Mouse (Mus musculus) CH12.LX (cell line): ENCODE measurements around the gene Matn4. TPM values are rescaled to one million over a fixed set of nuclear protein-coding genes. Genes with fewer than 3 reads are reported as not detected.

ENCODE experiments used
- DNase-seq: peaks from one replicate; pipeline ENCODE4 v3.0.0-alpha.2; 2013; ENCODE audit errors: extremely low read depth
- H3K27ac ChIP-seq: 2 replicates; pipeline ENCODE4 v1.5.1; 2012; ENCODE audit warnings: low read depth, mild to moderate bottlenecking, control low read depth, moderate library complexity; ENCODE audit not compliant: insufficient read depth
- H3K27me3 ChIP-seq: replicated peaks from 2 replicates; pipeline ENCODE3; 2012; ENCODE audit warnings: inconsistent platforms
- H3K36me3 ChIP-seq, 2 experiments: replicated peaks in 1 of 2; 2 replicates each; pipeline versions ENCODE3 to v1.6.1; 2012; ENCODE audit warnings: inconsistent platforms in 1 of 2, low read length in 1 of 2, mild to moderate bottlenecking in 1 of 2, mixed read lengths in 1 of 2, moderate library complexity in 1 of 2; ENCODE audit not compliant: control insufficient read depth in 1 of 2, insufficient read depth in 1 of 2
- H3K4me1 ChIP-seq, 2 experiments: 2 replicates each; pipeline ENCODE4 v1.6.1; 2012; ENCODE audit warnings: inconsistent platforms in 1 of 2, moderate library complexity in 1 of 2; ENCODE audit not compliant: insufficient read depth in 2 of 2, control insufficient read depth in 1 of 2
- H3K4me2 ChIP-seq: 2 replicates; pipeline ENCODE4 v1.6.1; 2012; ENCODE audit warnings: low read depth, mild to moderate bottlenecking, control low read depth; ENCODE audit not compliant: poor library complexity, insufficient read depth, severe bottlenecking
- H3K4me3 ChIP-seq, 3 experiments: fragments of 150-350 bp in 1 of 3; sonication (generic) in 1 of 3; replicated peaks in 1 of 3; 2 replicates each; pipeline versions ENCODE3 to v1.5.1; 2011 to 2012; ENCODE audit warnings: low read depth in 2 of 3, low read length in 2 of 3, mild to moderate bottlenecking in 2 of 3, moderate library complexity in 2 of 3, control low read depth in 1 of 3, improper control_type of control experiment in 1 of 3, inconsistent platforms in 1 of 3, mixed read lengths in 1 of 3; ENCODE audit not compliant: poor library complexity in 1 of 3
- H3K79me2 ChIP-seq: replicated peaks from 2 replicates; pipeline ENCODE4 v1.6.1; 2012; ENCODE audit warnings: mild to moderate bottlenecking, moderate library complexity; ENCODE audit not compliant: control insufficient read depth, poor library complexity, insufficient read depth, severe bottlenecking; ENCODE audit errors: extremely low read depth
- H3K9ac ChIP-seq: 2 replicates; pipeline ENCODE4 v1.6.1; 2012; ENCODE audit warnings: low read depth, mild to moderate bottlenecking, control low read depth, moderate library complexity; ENCODE audit not compliant: insufficient read depth
- H3K9me3 ChIP-seq: replicated peaks from 2 replicates; pipeline ENCODE3; 2012; ENCODE audit warnings: low read length, inconsistent platforms, mixed read lengths
- BHLHE40 ChIP-seq: IDR thresholded peaks from 2 replicates; pipeline ENCODE4 v1.6.1; 2011; ENCODE audit warnings: mild to moderate bottlenecking, low read depth, low read length, improper control_type of control experiment
- CHD2 ChIP-seq: IDR thresholded peaks from 2 replicates; pipeline ENCODE4 v1.6.1; 2011; ENCODE audit warnings: low read length, improper control_type of control experiment
- ELF1 ChIP-seq: IDR thresholded peaks from 2 replicates; pipeline ENCODE4 v1.6.1; 2014; ENCODE audit warnings: low read depth, mild to moderate bottlenecking, inconsistent platforms, low read length, improper control_type of control experiment
- EP300 ChIP-seq: IDR thresholded peaks from 2 replicates; pipeline ENCODE4 v1.6.1; 2011; ENCODE audit warnings: low read length, improper control_type of control experiment
- ETS1 ChIP-seq: conservative IDR thresholded peaks from 2 replicates; pipeline ENCODE4 v1.6.1; 2012; ENCODE audit warnings: low read depth, mild to moderate bottlenecking, inconsistent platforms, low read length, improper control_type of control experiment, moderate library complexity
- KAT2A ChIP-seq: IDR thresholded peaks from 2 replicates; pipeline ENCODE4 v1.6.1; 2012; ENCODE audit warnings: low read length, improper control_type of control experiment, inconsistent platforms; ENCODE audit not compliant: insufficient replicate concordance
- MAX ChIP-seq: IDR thresholded peaks from 2 replicates; pipeline ENCODE4 v1.6.1; 2011; ENCODE audit warnings: low read length, improper control_type of control experiment
- MAZ ChIP-seq: IDR thresholded peaks from 2 replicates; pipeline ENCODE4 v1.6.1; 2012; ENCODE audit warnings: low read depth, mild to moderate bottlenecking, inconsistent platforms, low read length, improper control_type of control experiment, moderate library complexity
- MEF2A ChIP-seq: IDR thresholded peaks from 2 replicates; pipeline ENCODE4 v1.6.1; 2014; ENCODE audit warnings: low read depth, mild to moderate bottlenecking, inconsistent platforms, low read length, improper control_type of control experiment, borderline replicate concordance
- MYC ChIP-seq: IDR thresholded peaks from 2 replicates; pipeline ENCODE4 v1.6.1; 2011; ENCODE audit warnings: low read depth, mild to moderate bottlenecking, improper control_type of control experiment, low read length
- NRF1 ChIP-seq: IDR thresholded peaks from 2 replicates; pipeline ENCODE4 v1.6.1; 2014; ENCODE audit warnings: low read depth, mild to moderate bottlenecking, inconsistent platforms, low read length, improper control_type of control experiment, moderate library complexity
- TBP ChIP-seq: conservative IDR thresholded peaks from 2 replicates; pipeline ENCODE4 v1.6.1; 2011; ENCODE audit warnings: low read depth, low read length, improper control_type of control experiment
- TCF12 ChIP-seq: IDR thresholded peaks from 2 replicates; pipeline ENCODE4 v1.6.1; 2014; ENCODE audit warnings: low read depth, mild to moderate bottlenecking, inconsistent platforms, low read length, improper control_type of control experiment
- USF2 ChIP-seq: conservative IDR thresholded peaks from 2 replicates; pipeline ENCODE4 v1.6.1; 2011; ENCODE audit warnings: low read depth, low read length, improper control_type of control experiment
- ZC3H11A ChIP-seq: IDR thresholded peaks from 2 replicates; pipeline ENCODE4 v1.6.1; 2012; ENCODE audit warnings: low read depth, mild to moderate bottlenecking, inconsistent platforms, low read length, improper control_type of control experiment
- ZNF384 ChIP-seq: IDR thresholded peaks from 2 replicates; pipeline ENCODE4 v1.6.1; 2012; ENCODE audit warnings: low read depth, low read length, improper control_type of control experiment, inconsistent platforms
- dilution Hi-C: fragments of 300-500 bp; cut with MboI; formaldehyde crosslinking; loops from 2 replicates; pipeline ENCODE4 v1.14.3; 2020; ENCODE audit warnings: low sequenced_read_pairs; ENCODE audit not compliant: extremely low pct_unique_long_range_greater_than_20kb, extremely low pct_ligation_motif_present
- in situ Hi-C: fragments of 300-500 bp; cut with MboI; formaldehyde crosslinking; loops from 3 replicates; pipeline ENCODE4 v1.14.3; 2019; ENCODE audit warnings: low sequenced_read_pairs, low pct_ligation_motif_present, low pct_unique_long_range_greater_than_20kb, mixed read lengths
- polyA plus RNA-seq: library from polyadenylated mRNA; unstranded; fragments of >175 nt; gene quantifications from 2 replicates; pipeline ENCODE4 v1.2.1, GENCODE M21; 2012; ENCODE audit warnings: low read depth; ENCODE audit not compliant: insufficient read length
- total RNA-seq, 2 experiments: library from RNA; depleted of rRNA; stranded (reverse); fragments of 300-350 nt in 1 of 2; fragments of >200 nt in 1 of 2; gene quantifications; 2 replicates each; pipeline ENCODE4 v1.2.3; 2012 to 2014

Gene Matn4
- total and polyA plus RNA-seq, 3 experiments, result not detected

DNA sequence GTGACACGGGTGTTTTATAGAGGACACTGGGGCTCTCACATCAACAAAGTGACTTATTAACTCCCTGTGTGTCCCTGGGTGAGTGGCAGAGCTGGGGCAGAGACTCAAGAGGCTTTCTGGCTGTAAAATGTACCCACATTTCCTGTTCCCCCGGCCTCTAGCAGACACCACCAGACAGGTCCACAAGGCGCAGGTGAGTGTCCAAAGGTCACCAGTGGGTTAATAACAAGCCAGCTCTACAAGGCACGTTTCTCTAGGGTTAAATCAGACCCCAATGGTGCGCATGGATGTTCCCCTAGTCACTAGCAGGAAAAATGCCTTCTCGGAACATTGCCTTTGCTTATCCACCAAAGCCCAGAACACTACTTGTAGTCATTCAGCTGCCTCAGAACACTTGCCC lies 32.8 kb upstream of the Matn4 start:
- in situ Hi-C loops, result no loop called here
- Histone ChIP-seq H3K79me2 (peaks cover 61% of the 10 kb centered on the region), H3K36me3 (peaks cover 0 to 42% of the 10 kb centered on the region in 2 experiments), H3K4me1 (peaks cover 31 to 76% of the 10 kb centered on the region in 2 experiments)
- no peak for DNase-seq
- no peak for TF ChIP-seq MEF2A
- TF ChIP-seq ZNF384, result no peak
- no peak for TF ChIP-seq MYC
- no peak for TF ChIP-seq USF2
- TF ChIP-seq CHD2, result no peak
- no peak for TF ChIP-seq KAT2A
- no peak for TF ChIP-seq BHLHE40
- TF ChIP-seq ELF1, result no peak
- TF ChIP-seq EP300, result no peak
- no peak for TF ChIP-seq TCF12
- TF ChIP-seq NRF1, result no peak
- TF ChIP-seq MAX, result no peak
- TF ChIP-seq ZC3H11A, result no peak
- TF ChIP-seq, all 38 proteins: peak for 0
- no peak overlapping the region for H3K4me2 ChIP-seq
- no peak overlapping the region for H3K9ac ChIP-seq
- no peak overlapping the region for H3K4me3 ChIP-seq
- H3K9me3 ChIP-seq, result no peaks in the 10 kb centered on the region
- H3K27ac ChIP-seq, result no peak overlapping the region
- no peaks in the 10 kb centered on the region for H3K27me3 ChIP-seq
- dilution Hi-C loops, result no loop called here

DNA sequence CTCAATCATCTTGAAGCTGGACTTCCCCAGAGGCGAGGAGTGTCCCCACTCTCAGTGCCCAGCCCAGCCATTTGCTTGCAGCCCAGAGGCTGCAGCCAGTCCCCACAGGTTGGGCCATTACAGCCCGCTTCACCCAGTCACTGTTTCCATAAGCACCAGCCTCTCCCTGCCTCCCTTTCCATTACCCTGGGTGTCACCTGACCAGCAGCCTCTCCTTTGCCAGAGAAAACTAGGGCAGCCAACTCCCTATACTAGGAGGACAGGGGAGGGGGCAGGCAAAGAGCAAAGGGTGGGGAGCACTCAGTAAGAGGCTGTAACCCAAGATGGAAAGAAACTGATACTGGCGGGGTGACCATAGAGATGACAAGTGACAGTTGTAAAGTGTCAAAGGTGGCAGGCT lies 32.0 kb upstream of the Matn4 start:
- no peak overlapping the region for H3K27ac ChIP-seq
- H3K4me2 ChIP-seq, result 0 out of 2 replicates have a peak overlapping the region, but pooled peaks have one; percentile 27
- H3K4me1 ChIP-seq, result peaks cover 31 to 79% of the 10 kb centered on the region in 2 experiments
- no peaks in the 10 kb centered on the region for H3K9me3 ChIP-seq
- TF ChIP-seq EP300 (0 out of 2 replicates have a peak, but pooled peaks have one; percentile 25), MAZ (0 out of 2 replicates have a peak, but pooled peaks have one; percentile 33), BHLHE40 (peak; percentile 61), TBP (no peak), ETS1 (peak; percentile 60; the same call in 1 of the 2 replicates)
- H3K79me2 ChIP-seq, result peaks cover 61% of the 10 kb centered on the region
- DNase-seq, result no peak
- dilution Hi-C loops, result no loop called here
- no peak overlapping the region for H3K4me3 ChIP-seq
- H3K36me3 ChIP-seq, result peaks cover 0 to 48% of the 10 kb centered on the region in 2 experiments
- no peak overlapping the region for H3K9ac ChIP-seq
- H3K27me3 ChIP-seq, result no peaks in the 10 kb centered on the region
- in situ Hi-C loops, result no loop called here
